10 mouse cellular contexts compared by ENCODE assay signal in genomic region chr4:95738179-95738578, GRCm38 (mm10).
DNase-seq lines count a peak whose midpoint lies in the region; ATAC-seq and TF ChIP-seq lines count a peak whose summit lies in the region.
"Had no signal": no experiment of that assay in that cellular context is flagged by ENCODE, and none has a peak within 500 bp of the region (broad histone marks: within the 10 kb centered on the region; RNA-seq: fewer than 3 reads in every experiment).

No protein-coding gene starts in this region.

- H3K9ac ChIP-seq in lung, embryonic 14.5 days, result no peak overlapping the region
- H3K9ac ChIP-seq in embryonic facial prominence, embryonic 12.5 days, result no peak overlapping the region
- H3K9ac ChIP-seq in kidney, embryonic 15.5 days, result no peak overlapping the region

- H3K4me3 ChIP-seq in lung, embryonic 14.5 days (ENCODE audit: low read depth, low read length), result no peak overlapping the region
- H3K4me3 ChIP-seq in embryonic facial prominence, embryonic 12.5 days, result no peak overlapping the region
- no peak overlapping the region for H3K4me3 ChIP-seq in kidney, embryonic 15.5 days (replicated peaks)

- no peak for TF ChIP-seq CTCF in lung, embryonic 14.5 days (IDR thresholded peaks at IDR 0.05; ENCODE audit: low read depth)

- no peak overlapping the region for H3K4me2 ChIP-seq in lung, embryonic 14.5 days
- no peak overlapping the region for H3K4me2 ChIP-seq in embryonic facial prominence, embryonic 12.5 days (replicated peaks)
- H3K4me2 ChIP-seq in kidney, embryonic 15.5 days, result 0 out of 2 replicates have a peak overlapping the region, but pooled peaks have one; percentile 2

- H3K36me3 ChIP-seq in lung, embryonic 14.5 days (ENCODE audit: insufficient read depth), result no peaks in the 10 kb centered on the region
- no peaks in the 10 kb centered on the region for H3K36me3 ChIP-seq in embryonic facial prominence, embryonic 12.5 days
- no peaks in the 10 kb centered on the region for H3K36me3 ChIP-seq in kidney, embryonic 15.5 days

- peak overlapping the region; percentile 13; the same call in 1 of the 2 replicates for H3K27ac ChIP-seq in lung, embryonic 14.5 days (ENCODE audit: low read depth)
- H3K27ac ChIP-seq in embryonic facial prominence, embryonic 12.5 days, result 0 out of 2 replicates have a peak overlapping the region, but pooled peaks have one; percentile 23
- peak overlapping the region; percentile 77 for H3K27ac ChIP-seq in kidney, embryonic 15.5 days

- H3K4me1 ChIP-seq in lung, embryonic 14.5 days (ENCODE audit: insufficient read depth), result peaks cover 11% of the 10 kb centered on the region; the same call in 1 of the 2 replicates
- peaks cover 11% of the 10 kb centered on the region for H3K4me1 ChIP-seq in embryonic facial prominence, embryonic 12.5 days
- H3K4me1 ChIP-seq in kidney, embryonic 15.5 days, result peaks cover 40% of the 10 kb centered on the region

- no peaks in the 10 kb centered on the region for H3K27me3 ChIP-seq in lung, embryonic 14.5 days (ENCODE audit: insufficient read depth, low read length)
- H3K27me3 ChIP-seq in embryonic facial prominence, embryonic 12.5 days, result no peaks in the 10 kb centered on the region
- H3K27me3 ChIP-seq in kidney, embryonic 15.5 days, result no peaks in the 10 kb centered on the region

- no peak for ATAC-seq in lung, embryonic 14.5 days (ENCODE audit: insufficient read depth)
- no peak for ATAC-seq in embryonic facial prominence, embryonic 12.5 days (ENCODE audit: insufficient number of reproducible peaks, insufficient read depth, low FRiP score, low TSS enrichment)
- ATAC-seq in kidney, embryonic 15.5 days (replicated peaks; ENCODE audit: low FRiP score), result peak; percentile 53; the same call in 1 of the 2 replicates
- ATAC-seq: CD4-positive, CD25-positive, alpha-beta regulatory T cell, adult 4 months had no signal

- WGBS in lung, embryonic 14.5 days, result 14% methylated on average over 5 of the region's 5 CpGs
- WGBS in embryonic facial prominence, embryonic 12.5 days, result 39% methylated on average over 5 of the region's 5 CpGs
- WGBS in kidney, embryonic 15.5 days, result 6% methylated on average over 5 of the region's 5 CpGs

- H3K9me3 ChIP-seq in lung, embryonic 14.5 days (ENCODE audit: low read depth, low read length), result no peaks in the 10 kb centered on the region
- H3K9me3 ChIP-seq in embryonic facial prominence, embryonic 12.5 days, result no peaks in the 10 kb centered on the region
- no peaks in the 10 kb centered on the region for H3K9me3 ChIP-seq in kidney, embryonic 15.5 days (replicated peaks)

- DNase-seq in lung, embryonic 14.5 days, result no peak
- no peak for DNase-seq in lung, postnatal 14 days
- DNase-seq in retina, embryonic 14.5 days (ENCODE audit: low spot score), result peak; percentile 16
- DNase-seq in right cerebral cortex, postnatal 10 days (ENCODE audit: low spot score in 2 of 2), result no peak
- DNase-seq in layer of hippocampus, postnatal 10 days (ENCODE audit: low spot score in 2 of 2), result no peak
- DNase-seq in embryo, embryonic 9.5 days (ENCODE audit: extremely low spot score), result no peak
- DNase-seq: cerebellum, adult 2 months had no signal

Comparison
In these comparisons a context has a peak if more than half of its experiments do, and no peak if none do; other contexts are left out.
1. H3K27ac ChIP-seq: peak in every context shown above with its lines; median percentile 77 in kidney, embryonic 15.5 days; 23 in embryonic facial prominence, embryonic 12.5 days; 13 in lung, embryonic 14.5 days.